Mouse (Mus musculus): ENCODE measurements at regions not wholly inside any gene's neighbourhood (a gene's known extent, or its start where the extent isn't known, plus 50 kb on each side); places are given as distances from the start of the nearest gene placed in this dataset.

DNA sequence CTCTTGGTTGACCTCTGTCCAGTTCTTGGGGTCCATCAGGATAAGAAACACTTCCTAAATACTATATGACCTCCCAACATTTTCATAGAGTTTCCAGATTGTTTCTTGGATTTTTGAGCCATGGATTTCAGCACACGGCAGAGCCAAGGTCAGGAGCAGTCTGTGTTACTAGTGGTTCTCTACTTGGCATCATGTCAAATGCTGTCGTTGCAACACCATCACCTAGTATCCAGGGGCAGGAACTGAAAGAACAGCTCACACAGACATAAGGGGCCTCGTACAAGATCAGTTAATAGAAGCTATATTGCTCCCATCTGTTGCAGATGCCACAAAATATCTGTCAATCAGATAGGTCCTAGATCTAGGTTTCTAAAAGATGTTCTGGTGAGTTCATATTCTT lies 173.1 kb downstream of the Trib2 start:
- TF ChIP-seq ZC3H11A (IDR thresholded peaks at IDR 0.05; ENCODE audit: borderline replicate concordance, low read depth, low read length) (no peak), HCFC1 (IDR thresholded peaks at IDR 0.05; ENCODE audit: borderline replicate concordance, insufficient read depth, low read length) (no peak)
